Mouse (Mus musculus): ENCODE measurements around the gene Ntn1.

Gene Ntn1

DNA sequence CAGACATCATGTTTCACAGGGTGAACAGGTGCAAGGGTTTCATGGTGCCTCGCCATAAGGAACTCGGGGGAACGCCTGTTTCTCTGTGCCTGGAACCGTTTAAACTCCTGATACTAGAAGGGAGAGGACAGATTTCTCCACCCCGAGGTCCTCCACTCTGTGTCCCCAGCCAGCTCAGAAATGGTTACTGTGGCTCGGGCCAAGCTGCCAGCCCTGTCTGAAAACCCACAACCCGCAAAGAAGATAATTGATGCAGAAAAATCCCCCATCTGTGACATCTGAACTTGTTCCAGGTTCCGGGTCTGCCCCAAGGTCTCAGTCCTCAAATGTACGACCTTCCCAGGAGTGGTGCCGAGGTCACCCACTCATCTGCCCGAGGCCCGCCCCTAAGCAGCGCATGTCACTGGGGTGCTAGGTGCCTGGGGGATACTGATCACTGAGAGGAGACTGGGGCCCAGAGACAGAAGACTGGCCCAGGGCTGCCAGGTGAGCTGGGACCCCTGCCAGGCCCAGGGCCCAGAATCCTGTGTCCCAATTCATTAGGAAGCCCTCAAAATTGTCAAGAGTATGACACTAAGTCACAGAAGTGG lies 68.9 kb downstream of the Ntn1 start:
- no peak for DNase-seq (ENCODE audit: low spot score in 2 of 2)

DNA sequence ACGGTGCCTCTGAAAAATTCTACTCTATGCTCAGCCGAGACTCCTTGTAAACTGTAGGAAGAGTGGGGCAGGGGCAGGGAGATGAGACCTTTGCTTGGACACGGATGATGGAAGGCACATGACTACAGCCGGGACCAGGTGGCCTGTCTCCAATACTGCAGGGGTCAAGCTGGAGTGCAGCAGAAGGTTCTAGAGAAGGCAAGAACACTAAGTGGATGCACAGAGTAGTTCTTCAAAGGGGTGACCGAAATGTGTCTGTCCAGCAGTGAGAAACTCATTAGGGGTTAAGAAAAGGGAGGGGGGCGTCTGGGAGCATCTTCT lies 69.5 kb downstream of the Ntn1 start:
- no peak for DNase-seq (ENCODE audit: low spot score in 2 of 2)

DNA sequence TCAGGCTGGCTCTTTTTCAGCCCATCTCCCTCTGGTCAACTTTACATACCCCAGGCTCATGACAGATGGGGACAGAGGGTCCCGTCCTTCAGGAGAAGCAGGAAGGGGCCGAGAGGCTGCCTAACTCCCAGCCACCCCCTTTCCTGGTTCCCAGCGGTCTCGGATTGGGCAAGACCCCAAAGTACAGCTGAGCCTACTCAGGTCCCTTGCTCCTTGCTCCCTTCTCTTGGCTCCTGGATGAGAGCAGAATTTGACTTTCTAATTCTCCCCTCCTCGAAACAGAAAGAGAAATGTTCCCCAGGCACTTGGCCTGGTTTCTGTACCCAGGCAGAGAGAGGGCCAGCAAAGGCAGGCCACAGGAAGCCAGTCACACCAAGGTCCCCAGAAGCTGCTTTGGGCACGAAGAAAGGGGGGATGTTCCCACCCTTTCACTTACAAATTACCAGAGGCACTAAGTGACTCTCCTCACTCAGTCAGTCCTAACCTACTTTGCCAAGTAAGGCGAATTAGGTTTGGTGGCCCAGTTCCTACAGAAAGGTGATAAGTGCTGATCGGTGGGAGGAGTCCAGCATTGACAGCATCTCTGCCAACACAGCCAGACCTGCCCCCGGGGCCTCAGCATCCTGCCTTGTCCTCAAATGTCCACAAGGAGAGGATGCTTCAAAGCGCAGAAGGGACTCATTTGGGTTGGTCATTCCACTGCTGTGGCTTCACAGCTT lies 70.1 kb downstream of the Ntn1 start:
- DNase-seq (ENCODE audit: low spot score in 2 of 2) = no peak

DNA sequence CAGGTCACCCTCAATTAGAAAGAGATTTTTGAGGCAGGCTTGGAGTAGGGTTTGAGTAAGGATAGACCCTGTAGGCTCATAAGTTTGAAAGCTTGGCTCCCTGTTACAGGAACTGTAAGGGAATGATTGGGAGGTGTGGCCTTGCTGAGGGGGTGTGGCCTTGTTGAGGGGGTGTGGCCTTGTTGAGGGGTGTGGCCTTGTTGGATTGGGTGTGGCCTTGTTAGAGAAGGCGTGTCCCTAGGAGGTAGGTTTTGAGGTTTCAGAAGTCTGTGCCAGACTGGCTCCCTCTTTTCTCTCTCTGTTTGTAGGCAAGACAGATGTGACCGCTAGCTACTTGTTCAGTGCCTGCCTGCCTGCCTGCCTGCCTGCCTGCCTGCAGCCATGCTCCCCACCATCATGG lies 75.8 kb downstream of the Ntn1 start:
- DNase-seq (ENCODE audit: low spot score in 2 of 2) = no peak

DNA sequence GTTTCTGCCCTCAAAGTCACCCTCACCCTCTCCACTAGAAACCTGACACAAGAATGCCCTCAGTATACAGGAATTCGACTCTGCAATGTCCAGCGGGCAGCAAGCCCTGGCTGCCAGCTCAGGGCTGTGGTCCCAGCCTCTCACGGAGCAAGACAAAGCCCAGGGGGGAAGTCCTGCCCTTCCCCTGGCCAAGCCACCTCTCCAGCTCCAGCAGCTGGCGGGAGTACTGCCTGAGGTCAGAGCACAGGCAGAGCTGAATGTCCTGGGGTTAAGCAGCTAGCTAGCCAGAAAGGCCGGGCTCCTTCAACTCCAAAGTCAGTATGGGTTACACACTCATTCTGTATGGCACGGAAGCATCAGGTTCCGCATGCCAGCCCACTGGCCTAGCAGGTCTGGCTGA lies 79.2 kb downstream of the Ntn1 start:
- DNase-seq (ENCODE audit: low spot score in 2 of 2) = no peak

DNA sequence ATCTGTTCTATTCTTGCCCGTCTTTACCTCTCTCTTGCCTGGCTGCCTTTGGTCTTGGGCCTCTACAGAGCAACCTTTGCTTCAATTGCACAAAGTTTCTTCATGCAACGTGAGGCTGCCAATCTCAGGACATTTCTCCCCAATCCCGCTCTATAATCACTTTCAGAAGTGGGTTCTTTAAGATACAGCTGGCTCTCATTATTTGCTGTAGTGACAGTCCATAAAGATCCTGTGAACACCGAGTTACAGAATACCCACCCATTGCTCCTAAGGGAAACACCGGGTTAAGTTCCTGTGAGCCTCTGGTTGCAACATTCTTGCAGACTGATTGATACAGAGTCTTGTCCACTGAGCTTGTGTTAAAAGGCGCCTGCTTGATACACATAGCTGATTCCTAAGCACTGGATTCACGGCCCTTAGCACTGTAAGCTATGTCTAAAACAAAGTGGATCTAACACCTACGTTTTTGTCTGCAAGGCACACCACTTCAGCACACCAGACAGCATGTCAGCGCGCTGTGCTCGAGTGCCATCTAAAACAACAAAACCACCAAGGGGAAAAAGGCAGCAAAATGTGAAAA lies 85.0 kb downstream of the Ntn1 start:
- no peak for DNase-seq (ENCODE audit: low spot score in 2 of 2)

DNA sequence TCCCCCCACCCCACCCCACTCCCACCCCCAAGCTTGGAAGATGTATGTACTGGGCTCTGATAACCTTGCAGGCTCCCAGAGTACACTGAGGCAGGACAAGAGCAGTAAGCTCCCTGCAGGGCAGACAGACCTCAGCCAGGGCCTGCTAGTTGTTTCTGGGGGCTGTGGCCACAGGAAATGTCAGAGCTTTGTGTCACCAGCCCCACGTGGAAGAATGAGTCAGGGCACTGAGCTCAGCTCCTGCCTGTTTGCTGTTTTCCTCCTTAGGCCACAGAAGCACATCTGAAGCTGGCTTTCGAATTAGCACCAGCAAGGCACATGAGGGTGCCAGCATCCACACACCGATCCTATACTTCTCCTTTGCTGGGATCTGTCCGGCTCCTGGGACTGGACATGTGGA lies 86.8 kb downstream of the Ntn1 start:
- DNase-seq (ENCODE audit: low spot score in 2 of 2) = no peak

DNA sequence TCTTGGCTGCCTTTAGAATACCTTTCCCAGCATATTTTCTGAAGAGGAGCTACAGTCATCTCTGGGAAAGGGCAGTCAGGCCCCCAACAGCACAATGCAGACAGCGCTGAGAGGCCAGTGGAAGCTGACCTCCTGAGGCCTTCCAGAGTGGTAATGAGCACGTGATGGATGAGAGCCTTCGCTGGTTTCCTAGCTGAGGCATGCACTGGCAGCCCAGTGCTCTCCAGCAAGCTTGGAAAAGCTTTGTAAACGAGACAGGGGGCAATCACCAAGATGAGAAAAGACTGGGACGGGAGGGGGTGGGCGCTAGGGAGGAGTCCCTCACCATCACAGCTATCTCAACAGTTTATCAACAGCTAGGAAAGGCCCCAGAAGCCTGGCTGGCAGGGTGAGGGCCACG lies 87.6 kb downstream of the Ntn1 start:
- no peak for DNase-seq (ENCODE audit: low spot score in 2 of 2)

DNA sequence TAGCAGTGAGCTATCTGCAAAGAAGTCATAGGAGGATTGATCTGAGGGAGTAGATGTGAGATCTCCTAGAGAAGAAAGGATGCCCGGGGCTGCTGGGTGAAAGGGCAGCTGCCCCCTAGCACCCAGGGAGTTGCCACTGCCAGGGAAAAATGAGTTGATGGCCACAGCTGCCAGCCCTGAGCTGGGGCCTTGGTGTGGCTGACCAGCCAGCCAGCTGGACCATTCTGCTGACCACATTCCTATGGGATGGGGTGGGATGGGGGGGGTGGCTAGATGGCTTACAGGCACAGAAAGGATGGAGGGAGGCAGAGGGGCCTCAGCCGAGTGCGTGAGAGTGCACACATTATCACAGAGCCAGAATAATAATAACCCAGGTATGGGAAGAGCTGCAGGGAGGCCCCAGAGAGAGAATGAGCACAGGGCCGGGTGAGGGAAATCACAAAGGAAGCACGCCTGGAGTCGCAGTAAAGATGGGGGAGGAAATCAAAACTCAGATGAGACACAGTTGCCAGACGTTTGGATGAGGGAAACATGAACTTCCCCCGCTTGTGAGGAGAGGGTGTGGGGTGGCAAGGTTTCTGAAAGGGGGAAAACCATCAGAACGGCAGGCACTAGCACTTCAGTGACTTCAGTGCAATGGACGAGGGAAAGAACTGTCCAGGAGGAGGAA lies 91.6 kb downstream of the Ntn1 start:
- no peak for DNase-seq (ENCODE audit: low spot score in 2 of 2)

DNA sequence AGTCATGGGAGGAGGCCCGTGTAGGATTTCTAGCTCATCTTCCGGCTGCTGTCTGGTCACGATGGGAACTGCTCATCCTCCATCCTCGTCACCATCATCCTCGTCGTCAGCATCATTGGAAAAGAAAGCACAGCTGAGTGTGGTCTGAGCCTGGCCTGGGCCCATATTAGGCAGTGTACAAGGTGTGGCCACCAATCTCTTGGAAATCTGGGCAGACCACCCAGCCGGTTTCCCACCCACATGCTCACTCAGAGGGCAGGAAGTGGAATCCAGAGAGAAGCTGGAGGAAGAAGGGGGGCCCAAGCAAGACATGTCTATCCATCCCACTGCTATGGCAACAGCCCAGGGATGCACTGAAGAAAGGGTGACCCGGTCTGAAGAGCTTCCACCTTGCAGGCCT lies 94.6 kb downstream of the Ntn1 start:
- no peak for DNase-seq (ENCODE audit: low spot score in 2 of 2)

DNA sequence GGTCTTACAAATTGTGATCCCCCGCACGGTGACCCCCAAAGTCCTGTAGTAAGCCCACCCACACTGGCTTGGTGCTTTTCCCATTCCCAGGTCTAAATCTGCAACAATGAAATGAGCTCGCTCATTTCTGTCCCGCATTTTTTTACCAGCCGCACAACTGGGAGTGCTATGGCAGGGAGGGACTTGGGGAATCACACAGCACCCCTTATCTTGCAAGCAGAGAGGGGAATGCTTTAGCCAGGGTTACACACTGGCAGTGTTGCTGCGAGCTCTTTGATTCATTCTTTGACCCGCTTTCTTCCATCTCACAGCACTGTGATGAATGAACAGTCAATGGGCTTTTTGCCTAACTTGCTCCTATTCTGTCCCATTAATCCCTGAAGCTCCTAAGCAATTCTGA lies 98.3 kb downstream of the Ntn1 start:
- no peak for DNase-seq (ENCODE audit: low spot score in 2 of 2)

DNA sequence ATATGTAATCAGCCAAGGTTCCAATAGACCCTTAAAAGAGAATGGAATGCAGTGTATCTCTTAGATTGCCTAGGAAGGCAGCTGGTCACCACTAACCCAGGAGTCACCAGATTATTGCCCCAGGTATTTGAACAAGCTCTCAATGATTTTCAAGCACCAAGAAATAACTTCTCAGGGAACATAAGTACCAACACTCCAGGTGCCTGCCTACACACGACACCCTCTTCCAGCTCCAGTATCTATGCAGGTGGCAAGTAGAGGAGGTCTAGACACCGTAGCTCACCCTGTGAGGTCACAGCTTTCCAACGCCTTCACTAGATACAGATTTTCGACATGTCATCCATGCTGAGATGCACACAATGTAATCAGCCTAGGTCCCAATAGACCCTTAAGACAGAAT lies 99.0 kb downstream of the Ntn1 start:
- no peak for DNase-seq (ENCODE audit: low spot score in 2 of 2)

DNA sequence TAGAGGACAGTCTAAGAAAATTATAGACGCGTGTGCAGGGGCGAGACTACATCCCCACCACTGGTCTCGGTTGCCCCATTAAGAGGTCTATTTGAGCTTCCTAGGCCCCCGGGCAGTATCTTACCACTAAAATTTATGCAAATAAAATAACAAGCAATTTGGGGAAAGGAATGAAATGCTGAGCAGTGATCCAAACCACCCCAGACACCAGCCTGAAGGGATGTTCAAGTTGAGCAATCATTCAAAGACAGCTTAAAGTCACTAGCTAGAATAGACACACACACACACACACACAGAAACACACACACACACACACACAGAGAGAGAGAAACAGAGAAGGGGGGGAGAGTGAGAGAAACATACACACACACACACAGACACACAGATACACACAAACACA lies 105.1 kb downstream of the Ntn1 start:
- no peak for DNase-seq (ENCODE audit: low spot score in 2 of 2)

DNA sequence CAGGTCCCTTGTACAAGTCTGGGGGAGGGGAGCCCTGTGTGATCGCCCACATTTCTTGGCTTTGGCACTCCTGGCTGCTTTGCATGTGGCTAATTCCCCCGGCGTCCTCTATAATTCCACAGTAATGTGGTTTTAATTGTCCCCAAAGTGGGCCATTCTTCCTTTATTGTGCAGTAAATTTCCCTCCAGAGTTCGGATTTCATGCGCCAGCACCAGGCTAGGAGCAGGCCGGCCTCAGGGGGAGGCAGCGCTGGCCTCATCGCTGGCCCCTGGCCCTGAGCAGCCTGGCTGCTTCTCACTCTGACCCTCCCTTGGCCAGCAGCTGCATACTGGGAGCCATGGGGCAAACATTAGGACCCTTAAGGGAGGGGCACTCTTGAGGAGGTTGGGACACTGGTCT lies 110.0 kb downstream of the Ntn1 start:
- DNase-seq (ENCODE audit: low spot score in 2 of 2) = no peak

DNA sequence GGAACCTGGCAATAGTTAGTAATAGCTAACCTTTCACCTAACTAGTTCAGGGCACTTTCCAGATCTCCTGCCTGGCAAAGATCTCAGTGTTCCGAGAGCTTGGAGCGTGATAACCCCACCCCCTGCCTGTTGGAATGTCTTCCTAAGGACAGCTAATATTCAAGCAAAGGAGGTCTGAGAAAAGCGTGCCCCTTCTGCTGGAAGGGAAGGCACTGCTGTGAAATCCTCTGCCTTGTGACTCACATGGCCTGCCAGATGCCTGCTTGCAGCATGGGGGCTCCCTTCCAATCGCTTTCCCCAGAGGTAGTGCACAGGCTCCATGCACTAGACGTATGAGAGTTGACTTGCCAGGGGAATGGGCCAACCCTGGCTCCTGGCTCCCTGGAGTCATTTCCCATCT lies 113.3 kb downstream of the Ntn1 start:
- DNase-seq (ENCODE audit: low spot score in 2 of 2) = no peak

DNA sequence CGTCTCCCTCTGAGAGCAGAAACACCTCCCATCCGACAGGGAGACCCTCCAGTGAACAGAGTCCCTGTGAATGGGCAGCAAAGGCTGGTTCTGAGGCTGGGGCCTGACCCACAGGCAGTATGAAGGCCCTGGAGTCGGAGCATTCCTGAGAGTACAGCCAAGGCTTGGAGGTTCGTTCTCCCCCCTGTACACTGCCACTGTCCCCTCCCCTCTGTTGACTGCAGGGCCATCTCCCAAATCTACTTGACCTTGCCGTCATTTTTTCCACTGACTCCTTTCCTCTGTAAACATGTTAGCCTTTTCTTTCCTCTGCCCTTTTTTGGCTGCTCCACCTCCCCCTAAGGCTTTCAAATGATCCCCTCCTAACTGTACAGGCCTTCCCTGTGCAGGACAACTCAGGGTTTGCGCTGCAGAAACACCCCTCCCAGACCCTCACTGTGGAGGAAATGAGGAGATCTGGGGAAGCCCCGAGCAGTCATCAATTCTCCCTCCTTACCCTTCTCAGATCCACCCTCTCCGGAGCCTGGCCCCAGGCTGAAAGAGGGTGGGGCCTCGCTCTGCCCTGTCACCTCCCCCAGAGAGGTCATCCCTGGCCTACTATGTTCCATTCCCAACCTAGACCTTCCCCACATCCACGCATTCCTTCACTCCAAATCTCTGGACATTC lies 114.3 kb downstream of the Ntn1 start:
- no peak for DNase-seq (ENCODE audit: low spot score in 2 of 2)

DNA sequence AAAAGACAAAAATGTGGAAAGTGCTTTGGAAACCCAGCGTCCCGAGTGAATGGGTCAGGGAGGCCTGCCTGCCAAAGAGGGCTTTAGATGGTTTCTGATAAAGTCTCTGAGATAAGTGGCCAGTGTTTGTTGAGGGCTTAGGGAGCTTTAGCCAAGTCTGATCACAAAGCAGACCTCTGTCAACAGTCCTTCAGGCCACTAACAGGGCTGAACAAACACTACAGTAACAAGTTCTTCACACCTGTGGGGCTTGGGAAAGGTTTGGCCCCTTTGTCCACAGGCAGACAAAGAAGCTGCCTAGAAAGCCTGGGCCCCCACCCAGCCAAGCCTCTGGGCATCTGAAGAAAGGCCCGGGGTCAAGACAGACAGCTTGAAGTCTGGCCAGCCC lies 114.9 kb downstream of the Ntn1 start:
- no peak for DNase-seq (ENCODE audit: low spot score in 2 of 2)

DNA sequence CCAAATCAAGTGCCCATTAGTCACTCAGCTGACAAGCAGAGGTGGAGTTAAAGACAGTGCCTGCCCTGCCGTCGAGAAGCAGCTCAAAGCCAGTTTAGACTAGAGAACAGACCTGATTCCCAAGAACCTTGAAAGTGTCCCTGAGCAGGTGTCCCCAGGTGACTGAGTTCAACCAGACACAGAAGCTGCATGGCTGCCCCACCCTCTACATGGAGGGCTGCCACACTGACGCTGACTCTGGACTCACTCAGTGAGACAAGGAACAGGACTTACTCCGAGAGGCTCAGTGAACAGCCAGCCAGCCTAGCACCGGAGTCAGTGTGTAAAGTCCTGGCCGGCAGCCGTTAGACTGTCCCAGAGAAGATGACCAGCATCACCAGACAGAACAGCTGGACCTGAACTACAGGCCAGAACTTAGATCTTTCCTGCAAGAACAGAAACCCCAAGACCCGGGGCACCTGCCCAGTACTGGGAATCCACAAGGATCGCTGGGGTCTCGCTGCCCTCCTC lies 120.6 kb downstream of the Ntn1 start:
- no peak for DNase-seq (ENCODE audit: low spot score in 2 of 2)

DNA sequence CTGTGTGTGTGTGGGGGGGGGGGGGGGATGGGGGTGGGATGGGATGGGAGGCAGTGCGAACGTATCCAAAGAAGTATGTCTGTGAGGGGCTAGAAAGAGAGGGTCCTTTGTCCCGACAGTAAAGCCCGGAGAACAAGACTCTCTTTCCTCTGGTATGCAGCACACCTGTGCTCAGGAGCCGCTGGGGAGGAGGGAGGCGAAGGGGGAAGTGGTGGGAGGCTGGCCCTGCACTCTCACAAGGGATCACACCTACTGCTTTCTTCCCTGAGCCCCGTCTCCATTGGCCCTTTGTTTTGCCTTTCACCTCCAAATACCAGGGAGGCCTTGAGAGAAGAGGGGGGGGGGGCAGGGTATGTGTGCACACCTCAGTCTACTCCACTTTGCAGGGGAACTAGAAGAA lies 123.7 kb downstream of the Ntn1 start:
- DNase-seq (ENCODE audit: low spot score in 2 of 2) = no peak

DNA sequence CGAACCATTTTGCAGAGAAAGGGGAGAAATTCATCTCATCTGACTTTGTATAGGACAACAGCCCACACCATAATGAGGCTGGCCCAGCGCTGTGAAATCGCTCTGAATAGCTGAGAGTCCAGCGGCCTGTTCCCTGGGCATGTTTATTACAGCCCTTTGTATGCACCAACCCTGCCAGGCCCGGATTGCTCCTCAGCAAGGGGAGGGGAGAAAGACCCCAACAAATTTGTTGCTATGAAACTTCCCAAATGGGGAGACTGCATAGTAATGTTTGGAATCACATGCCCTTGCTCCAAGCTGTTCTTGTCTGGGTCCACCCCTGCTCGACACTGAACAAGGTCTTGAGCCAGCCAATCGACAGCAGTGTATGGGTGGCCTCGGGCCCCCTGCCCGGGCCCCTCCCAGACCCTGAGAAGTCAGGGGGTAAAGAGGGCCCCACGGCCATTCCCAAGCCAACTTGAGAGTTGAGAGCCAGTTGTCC lies 126.3 kb downstream of the Ntn1 start:
- no peak for DNase-seq (ENCODE audit: low spot score in 2 of 2)

DNA sequence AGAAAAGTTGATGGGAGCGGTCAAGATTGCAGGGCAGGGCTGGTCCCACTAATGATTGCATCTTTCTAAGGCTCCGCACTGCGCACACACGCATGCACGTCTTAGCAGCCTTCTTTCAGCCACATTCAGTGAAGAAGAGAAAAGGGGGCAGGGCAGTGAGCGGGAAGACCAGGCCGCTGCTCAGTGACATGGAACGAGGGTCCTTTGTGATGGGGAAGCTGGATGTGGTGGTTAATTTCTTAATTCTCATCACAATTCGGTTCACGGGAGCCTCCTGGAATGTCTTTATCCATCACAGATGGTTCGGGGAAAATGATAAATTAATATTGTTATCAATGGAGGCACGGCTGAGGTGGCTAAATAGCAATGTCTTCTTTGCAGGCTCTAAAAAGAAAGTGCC lies 126.8 kb downstream of the Ntn1 start:
- DNase-seq (ENCODE audit: low spot score in 2 of 2) = no peak

DNA sequence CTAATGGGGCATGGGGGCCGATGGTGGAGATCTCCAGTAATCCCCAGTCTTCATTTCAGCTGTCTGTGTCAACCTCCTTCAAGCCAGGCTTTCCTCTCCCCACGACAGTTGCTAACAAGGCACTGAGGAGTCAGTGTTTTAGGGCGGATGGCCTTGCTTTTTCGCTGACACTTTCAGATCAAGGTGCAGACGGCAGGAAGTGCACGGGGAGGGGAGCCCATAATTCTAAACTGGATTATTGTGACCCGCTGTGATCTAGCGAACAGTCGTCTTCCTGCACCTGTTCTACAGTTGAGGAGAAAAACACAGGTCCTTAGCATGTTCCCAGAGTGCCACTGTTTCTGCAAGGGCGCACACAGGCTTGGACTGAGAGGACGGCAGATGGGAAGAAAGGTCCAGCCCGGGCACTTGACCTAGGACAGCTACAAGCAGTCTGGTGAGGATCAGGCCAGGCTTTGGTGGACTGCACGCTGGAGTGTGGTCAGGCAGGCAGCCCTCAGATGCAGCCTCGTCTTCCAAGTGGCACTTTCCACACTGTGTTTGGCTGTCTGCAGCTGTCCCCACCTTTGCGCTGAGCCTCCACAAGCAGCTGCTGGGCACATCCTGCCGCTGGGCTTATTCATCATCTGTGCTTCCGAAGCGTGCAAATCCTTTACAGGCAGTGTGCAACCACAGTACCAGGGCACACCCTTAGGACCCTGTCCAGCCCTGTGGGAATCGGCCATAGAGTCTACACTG lies 129.7 kb downstream of the Ntn1 start:
- no peak for DNase-seq (ENCODE audit: low spot score in 2 of 2)
